Mouse (Mus musculus): ENCODE measurements around the gene Ikzf2.

The Ikzf2 gene

GRCm38 (mm10) chr1:69599074-69599772 is 87.8 kb downstream of the Ikzf2 start:
- in situ Hi-C loops (cut with MboI, MseI), result no loop called here

GRCm38 (mm10) chr1:69591889-69592288 is 95.2 kb downstream of the Ikzf2 start:
- in situ Hi-C loops (cut with MboI, MseI), result no loop called here

- in situ Hi-C loops (cut with MboI, MseI), result no loop called here
Measured at GRCm38 (mm10) chr1:69591328-69591801, 95.7 kb downstream of the Ikzf2 start.

- in situ Hi-C loops (cut with MboI, MseI), result no loop called here
Measured at GRCm38 (mm10) chr1:69585546-69585945, 101.5 kb downstream of the Ikzf2 start.

- in situ Hi-C loops (cut with MboI, MseI), result no loop called here
Measured at GRCm38 (mm10) chr1:69583932-69584659, 102.9 kb downstream of the Ikzf2 start.

- in situ Hi-C loops (cut with MboI, MseI), result no loop called here
Measured at GRCm38 (mm10) chr1:69578917-69579316, 108.1 kb downstream of the Ikzf2 start.

- in situ Hi-C loops (cut with MboI, MseI), result no loop called here
Measured at GRCm38 (mm10) chr1:69559443-69560090, 127.5 kb downstream of the Ikzf2 start.

- in situ Hi-C loops (cut with MboI, MseI), result no loop called here
Measured at GRCm38 (mm10) chr1:69555636-69556151, 131.4 kb downstream of the Ikzf2 start.

- in situ Hi-C loops (cut with MboI, MseI), result no loop called here
Measured at GRCm38 (mm10) chr1:69549987-69550386, 137.1 kb downstream of the Ikzf2 start.

- in situ Hi-C loops (cut with MboI, MseI), result no loop called here
Measured at GRCm38 (mm10) chr1:69545885-69546253, 141.2 kb downstream of the Ikzf2 start.

- in situ Hi-C loops (cut with MboI, MseI), result no loop called here
Measured at GRCm38 (mm10) chr1:69545217-69545884, 141.7 kb downstream of the Ikzf2 start.

- in situ Hi-C loops (cut with MboI, MseI), result no loop called here
Measured at GRCm38 (mm10) chr1:69543774-69544597, 143.1 kb downstream of the Ikzf2 start.

GRCm38 (mm10) chr1:69542546-69542945 is 144.5 kb downstream of the Ikzf2 start:
- in situ Hi-C loops (cut with MboI, MseI), result no loop called here

- in situ Hi-C loops (cut with MboI, MseI), result no loop called here
Measured at GRCm38 (mm10) chr1:69538663-69539062, 148.4 kb downstream of the Ikzf2 start.

GRCm38 (mm10) chr1:69537619-69538018 is 149.4 kb downstream of the Ikzf2 start:
- in situ Hi-C loops (cut with MboI, MseI), result no loop called here

GRCm38 (mm10) chr1:69535507-69535906 is 151.5 kb downstream of the Ikzf2 start:
- in situ Hi-C loops (cut with MboI, MseI), result no loop called here

GRCm38 (mm10) chr1:69533048-69533447 is 154.0 kb downstream of the Ikzf2 start:
- in situ Hi-C loops (cut with MboI, MseI), result no loop called here

- in situ Hi-C loops (cut with MboI, MseI), result loop anchor here (10.0 kb wide), 1 partner anchor 536 kb away; no protein-coding TSS in a partner anchor
Measured at GRCm38 (mm10) chr1:69528696-69529095, 158.3 kb downstream of the Ikzf2 start.

- in situ Hi-C loops (cut with MboI, MseI), result loop anchor here (10.0 kb wide), 1 partner anchor 543 kb away; no protein-coding TSS in a partner anchor
Measured at GRCm38 (mm10) chr1:69521656-69522055, 165.4 kb downstream of the Ikzf2 start.

- in situ Hi-C loops (cut with MboI, MseI), result no loop called here
Measured at GRCm38 (mm10) chr1:69519356-69519755, 167.7 kb downstream of the Ikzf2 start.

GRCm38 (mm10) chr1:69518012-69518411 is 169.0 kb downstream of the Ikzf2 start:
- in situ Hi-C loops (cut with MboI, MseI), result no loop called here

All from T-helper 2 cell (primary cell).